Mouse (Mus musculus) bone marrow, adult 2 months (tissue): ENCODE results near the gene Eif3d.
"Not testable (repeated sequence)": the region's sequence is repeated elsewhere in the genome, so short reads cannot be mapped to it uniquely, and the experiment has no call there.

ENCODE experiments used
- CTCF ChIP-seq: fragments of 200-500 bp; IDR thresholded peaks from 2 replicates; pipeline ENCODE4 v1.5.1; 2011; ENCODE audit warnings: low read length, control low read depth; ENCODE audit not compliant: control insufficient read depth, insufficient read depth
- POLR2A ChIP-seq: fragments of 200-500 bp; IDR thresholded peaks from 2 replicates; pipeline ENCODE4 v1.6.1; 2011; ENCODE audit warnings: low read depth, mild to moderate bottlenecking, control low read depth, low read length, borderline replicate concordance; ENCODE audit not compliant: control insufficient read depth

DNA sequence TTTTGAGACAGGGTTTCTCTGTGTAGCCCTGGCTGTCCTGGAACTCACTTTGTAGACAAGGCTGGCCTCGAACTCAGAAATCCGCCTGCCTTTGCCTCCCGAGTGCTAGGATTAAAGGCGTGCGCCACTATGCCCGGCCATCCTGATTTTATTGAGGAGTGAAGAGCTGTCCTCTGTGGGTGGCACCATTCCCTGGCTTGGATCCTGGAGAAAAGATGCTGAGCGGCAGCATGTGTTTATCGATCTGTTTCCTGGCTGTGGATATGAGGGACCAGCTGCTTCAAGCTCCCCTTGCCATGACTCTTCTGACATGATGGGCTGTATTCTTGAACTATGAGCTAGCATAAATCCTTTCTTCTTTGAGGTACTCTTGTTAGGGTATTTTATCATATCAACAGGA, 37.6 kb upstream of the Eif3d start:
- not testable (repeated sequence) for TF ChIP-seq CTCF, POLR2A
